Mouse (Mus musculus): ENCODE results near the gene Lipc. TPM values are rescaled to one million over a fixed set of nuclear protein-coding genes. Genes with fewer than 3 reads are reported as not detected.
A peak's percentile ranks its signal among the peaks of the same experiment; 100 is the strongest.

Lipc gene
- 0.08 TPM in 1 of 2 replicates, not detected in the other for polyA plus RNA-seq (2012; rRNA removed)

DNA sequence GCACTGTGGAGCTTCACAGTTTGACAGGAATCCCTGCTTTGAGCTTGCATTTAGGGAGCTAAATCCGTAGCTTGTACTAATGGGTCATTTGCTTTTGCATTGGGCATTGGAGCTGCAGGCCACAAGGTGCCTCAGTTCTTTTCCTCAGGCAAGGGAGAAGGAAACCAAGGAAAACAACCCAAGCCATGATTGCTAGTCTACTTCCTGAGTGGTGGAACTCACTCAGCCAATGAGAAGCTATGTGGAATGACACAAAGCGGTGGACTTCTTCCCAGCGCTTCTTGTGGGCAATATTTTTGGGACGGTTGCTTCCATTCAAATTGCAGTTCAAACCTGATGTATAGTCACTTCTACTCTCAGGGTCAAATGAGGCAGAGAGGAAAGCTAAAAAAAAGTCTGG lies at the start of gene Lipc:
Lipc (minus strand) TSS at position 101 of the 400 bp plus-strand sequence.
- Histone ChIP-seq H3K27me3 (ENCODE audit: control insufficient read depth, insufficient read depth, low read length) (no peaks in the 10 kb centered on the region), H3K4me1 (ENCODE audit: control insufficient read depth, insufficient read depth, low read length) (no peaks in the 10 kb centered on the region; the same call in 1 of the 2 replicates), H3K4me3 (replicated peaks; ENCODE audit: insufficient read depth, low read depth, low read length) (no peak within 1 kb of the TSS), H3K27ac (ENCODE audit: insufficient read depth, low read length) (no peak within 1 kb of the TSS)
- TF ChIP-seq POLR2A (IDR thresholded peaks at IDR 0.05; ENCODE audit: borderline replicate concordance, insufficient read depth, low read length), result no peak
- TF ChIP-seq CTCF (IDR thresholded peaks at IDR 0.05; ENCODE audit: borderline replicate concordance, insufficient read depth, low read depth, low read length), result no peak
- DNase-seq, result no peak
- 96% methylated on average over 4 of the region's 4 CpGs for WGBS

DNA sequence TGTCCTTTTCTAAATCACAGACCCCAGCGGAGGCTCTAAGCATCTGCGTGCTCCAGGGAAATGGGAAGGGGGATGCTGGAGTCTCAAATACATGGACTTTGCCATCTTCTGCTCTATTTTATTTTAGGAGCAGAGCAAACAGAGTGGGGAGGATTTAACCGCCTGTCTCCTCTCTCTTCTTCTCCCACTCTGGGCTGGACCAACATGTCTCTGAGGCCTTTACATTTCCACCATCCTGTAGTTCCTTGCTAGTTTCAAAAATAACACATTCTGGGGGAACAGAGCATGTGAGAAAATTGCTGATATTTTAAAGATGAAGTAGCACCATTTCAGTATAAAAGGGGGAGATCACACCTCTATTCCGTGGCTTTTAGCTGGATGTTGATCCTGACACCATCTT lies 47.1 kb upstream of the Lipc start:
- H3K27ac ChIP-seq (ENCODE audit: insufficient read depth, low read length), result no peak overlapping the region

GRCm38 (mm10) chr9:70998719-70999118 lies 46.7 kb upstream of the Lipc start:
- WGBS, result 48% methylated on average over 6 of the region's 6 CpGs
- no peaks in the 10 kb centered on the region for H3K27me3 ChIP-seq (ENCODE audit: control insufficient read depth, insufficient read depth, low read length)
- no peak overlapping the region for H3K4me3 ChIP-seq (replicated peaks; ENCODE audit: insufficient read depth, low read depth, low read length)
- no peak for TF ChIP-seq POLR2A (IDR thresholded peaks at IDR 0.05; ENCODE audit: borderline replicate concordance, insufficient read depth, low read length)
- no peak for TF ChIP-seq CTCF (IDR thresholded peaks at IDR 0.05; ENCODE audit: borderline replicate concordance, insufficient read depth, low read depth, low read length)
- peak; percentile 21 to 23 for DNase-seq
- H3K4me1 ChIP-seq (ENCODE audit: control insufficient read depth, insufficient read depth, low read length), result no peaks in the 10 kb centered on the region
- no peak overlapping the region for H3K27ac ChIP-seq (ENCODE audit: insufficient read depth, low read length)

More for the DNA sequence above, 47.1 kb upstream of the Lipc start:
- Histone ChIP-seq H3K4me1 (ENCODE audit: control insufficient read depth, insufficient read depth, low read length) (no peaks in the 10 kb centered on the region), H3K4me3 (replicated peaks; ENCODE audit: insufficient read depth, low read depth, low read length) (no peak overlapping the region), H3K27me3 (ENCODE audit: control insufficient read depth, insufficient read depth, low read length) (no peaks in the 10 kb centered on the region)
- DNase-seq, result no peak
- WGBS, result 77% methylated on average over 4 of the region's 4 CpGs
- TF ChIP-seq CTCF (IDR thresholded peaks at IDR 0.05; ENCODE audit: borderline replicate concordance, insufficient read depth, low read depth, low read length) (no peak), POLR2A (IDR thresholded peaks at IDR 0.05; ENCODE audit: borderline replicate concordance, insufficient read depth, low read length) (no peak)

DNA sequence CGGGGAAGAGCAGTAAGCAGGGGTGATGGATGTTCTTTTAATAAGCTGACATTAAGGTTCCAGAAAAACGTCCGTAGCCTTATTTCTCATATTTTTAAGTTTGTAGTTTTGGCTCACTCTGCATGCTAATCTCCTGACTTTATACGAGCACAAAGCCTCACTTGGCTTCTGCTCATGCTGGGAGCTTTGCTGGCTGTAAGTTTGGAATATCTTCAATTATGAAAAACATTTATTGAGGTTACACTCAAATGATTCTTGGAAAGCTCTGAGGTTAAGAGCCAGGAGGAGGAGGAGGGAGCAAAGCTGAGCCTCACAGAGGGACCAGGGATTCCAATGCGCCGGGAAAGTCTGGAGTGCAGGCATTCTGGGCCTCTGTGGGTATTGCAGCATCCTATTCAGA lies 41.3 kb upstream of the Lipc start:
- H3K4me1 ChIP-seq (ENCODE audit: control insufficient read depth, insufficient read depth, low read length), result no peaks in the 10 kb centered on the region
- no peak overlapping the region for H3K4me3 ChIP-seq (replicated peaks; ENCODE audit: insufficient read depth, low read depth, low read length)
- TF ChIP-seq CTCF (IDR thresholded peaks at IDR 0.05; ENCODE audit: borderline replicate concordance, insufficient read depth, low read depth, low read length) (no peak), POLR2A (IDR thresholded peaks at IDR 0.05; ENCODE audit: borderline replicate concordance, insufficient read depth, low read length) (no peak)
- H3K27ac ChIP-seq (ENCODE audit: insufficient read depth, low read length), result no peak overlapping the region
- 73% methylated on average over 6 of the region's 6 CpGs for WGBS
- H3K27me3 ChIP-seq (ENCODE audit: control insufficient read depth, insufficient read depth, low read length), result no peaks in the 10 kb centered on the region
- no peak for DNase-seq

DNA sequence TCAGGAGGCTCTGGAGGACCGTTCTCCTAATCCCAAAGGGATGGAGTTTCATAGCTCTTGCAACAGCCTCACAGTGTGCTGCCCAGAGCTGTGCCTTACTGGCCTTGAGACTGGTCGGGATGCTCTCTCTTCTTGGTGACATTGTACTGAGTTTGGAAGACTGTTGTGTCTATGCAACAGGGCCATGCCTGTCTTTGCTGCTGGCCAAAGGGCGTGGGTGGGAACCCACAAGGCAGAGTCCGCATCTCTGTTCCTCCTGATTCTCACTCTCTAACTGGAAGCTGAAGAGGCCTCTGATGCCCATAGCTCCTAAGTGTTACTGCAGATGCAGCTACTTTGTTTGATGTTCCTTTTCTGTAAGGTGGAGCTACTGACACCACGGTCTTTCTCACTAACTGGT lies 39.4 kb upstream of the Lipc start:
- WGBS, result 91% methylated on average over 5 of the region's 5 CpGs

DNA sequence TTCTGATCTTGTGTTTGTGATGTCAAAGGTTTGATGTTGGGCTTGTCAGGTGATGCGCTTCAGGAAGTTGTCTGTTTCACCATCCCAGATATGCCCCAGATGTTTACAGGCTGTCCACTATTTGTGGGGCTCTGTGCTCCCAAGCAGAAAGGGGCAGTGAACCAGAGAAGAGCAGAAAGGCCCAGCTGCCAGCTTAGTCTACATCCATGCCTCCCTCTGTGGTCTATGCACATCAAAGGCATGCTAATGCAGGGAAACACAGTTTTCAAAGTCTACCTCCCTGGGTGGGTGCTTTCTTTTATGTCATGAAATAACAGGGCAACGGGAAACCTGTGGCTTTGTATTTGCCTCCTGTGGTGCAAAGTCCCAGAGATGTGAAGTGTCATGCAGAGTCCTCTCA lies 35.2 kb upstream of the Lipc start:
- WGBS, result 48% methylated on average over 2 of the region's 2 CpGs
- H3K27me3 ChIP-seq (ENCODE audit: control insufficient read depth, insufficient read depth, low read length), result no peaks in the 10 kb centered on the region
- H3K4me1 ChIP-seq (ENCODE audit: control insufficient read depth, insufficient read depth, low read length), result no peaks in the 10 kb centered on the region
- no peak overlapping the region for H3K27ac ChIP-seq (ENCODE audit: insufficient read depth, low read length)
- no peak for DNase-seq
- H3K4me3 ChIP-seq (replicated peaks; ENCODE audit: insufficient read depth, low read depth, low read length), result no peak overlapping the region
- TF ChIP-seq CTCF (IDR thresholded peaks at IDR 0.05; ENCODE audit: borderline replicate concordance, insufficient read depth, low read depth, low read length), result no peak
- no peak for TF ChIP-seq POLR2A (IDR thresholded peaks at IDR 0.05; ENCODE audit: borderline replicate concordance, insufficient read depth, low read length)

More for the DNA sequence above, 39.4 kb upstream of the Lipc start:
- no peaks in the 10 kb centered on the region for H3K4me1 ChIP-seq (ENCODE audit: control insufficient read depth, insufficient read depth, low read length)
- no peak overlapping the region for H3K4me3 ChIP-seq (replicated peaks; ENCODE audit: insufficient read depth, low read depth, low read length)
- no peaks in the 10 kb centered on the region for H3K27me3 ChIP-seq (ENCODE audit: control insufficient read depth, insufficient read depth, low read length)
- no peak for TF ChIP-seq CTCF (IDR thresholded peaks at IDR 0.05; ENCODE audit: borderline replicate concordance, insufficient read depth, low read depth, low read length)
- no peak for TF ChIP-seq POLR2A (IDR thresholded peaks at IDR 0.05; ENCODE audit: borderline replicate concordance, insufficient read depth, low read length)
- H3K27ac ChIP-seq (ENCODE audit: insufficient read depth, low read length), result no peak overlapping the region
- DNase-seq, result no peak

GRCm38 (mm10) chr9:70982991-70983480 lies 31.0 kb upstream of the Lipc start:
- Histone ChIP-seq H3K4me1 (ENCODE audit: control insufficient read depth, insufficient read depth, low read length) (no peaks in the 10 kb centered on the region), H3K27ac (ENCODE audit: insufficient read depth, low read length) (no peak overlapping the region), H3K4me3 (replicated peaks; ENCODE audit: insufficient read depth, low read depth, low read length) (no peak overlapping the region), H3K27me3 (ENCODE audit: control insufficient read depth, insufficient read depth, low read length) (no peaks in the 10 kb centered on the region)
- DNase-seq, result no peak
- TF ChIP-seq POLR2A (IDR thresholded peaks at IDR 0.05; ENCODE audit: borderline replicate concordance, insufficient read depth, low read length) (no peak), CTCF (IDR thresholded peaks at IDR 0.05; ENCODE audit: borderline replicate concordance, insufficient read depth, low read depth, low read length) (no peak)
- WGBS, result 92% methylated on average over 3 of the region's 3 CpGs

- Histone ChIP-seq H3K27ac (ENCODE audit: insufficient read depth, low read length) (no peak overlapping the region), H3K4me1 (ENCODE audit: control insufficient read depth, insufficient read depth, low read length) (no peaks in the 10 kb centered on the region), H3K4me3 (replicated peaks; ENCODE audit: insufficient read depth, low read depth, low read length) (no peak overlapping the region), H3K27me3 (ENCODE audit: control insufficient read depth, insufficient read depth, low read length) (no peaks in the 10 kb centered on the region)
- DNase-seq, result no peak
- WGBS, result 92% methylated on average over 1 of the region's 1 CpGs
- TF ChIP-seq CTCF (IDR thresholded peaks at IDR 0.05; ENCODE audit: borderline replicate concordance, insufficient read depth, low read depth, low read length) (no peak), POLR2A (IDR thresholded peaks at IDR 0.05; ENCODE audit: borderline replicate concordance, insufficient read depth, low read length) (no peak)
Measured at GRCm38 (mm10) chr9:70981721-70982120, 29.7 kb upstream of the Lipc start.

All from cerebellum, adult 2 months (tissue).